Comparison of ENCODE assay signal across 20 mouse cellular contexts in genomic region chr12:102456467-102457193, GRCm38 (mm10). TPM values are rescaled to one million over a fixed set of nuclear protein-coding genes. Genes with fewer than 3 reads are reported as not detected.
DNase-seq lines count a peak whose midpoint lies in the region; ATAC-seq and TF ChIP-seq lines count a peak whose summit lies in the region.
"Had no signal": no experiment of that assay in that cellular context is flagged by ENCODE, and none has a peak within 500 bp of the region (broad histone marks: within the 10 kb centered on the region; RNA-seq: fewer than 3 reads in every experiment).

No protein-coding gene starts in this region.

- no peaks in the 10 kb centered on the region for H3K27me3 ChIP-seq in stomach, embryonic 16.5 days (ENCODE audit: control insufficient read depth, insufficient read depth, low read length)
- H3K27me3 ChIP-seq in stomach, postnatal 0 days (ENCODE audit: control insufficient read depth, insufficient read depth, low read length) = no peaks in the 10 kb centered on the region
- peaks cover 18% of the 10 kb centered on the region for H3K27me3 ChIP-seq in G1E (ENCODE audit: insufficient read depth, low read length)
- no peaks in the 10 kb centered on the region for H3K27me3 ChIP-seq in splenic B cell, adult 2 months (ENCODE audit: control insufficient read depth, insufficient read depth, low read length, poor library complexity, severe bottlenecking)
- H3K27me3 ChIP-seq: CH12.LX; forebrain, embryonic 13.5 days; hindbrain, embryonic 13.5 days; limb, embryonic 13.5 days had no signal

- no peak for ATAC-seq in stomach, embryonic 16.5 days (ENCODE audit: insufficient read depth, low FRiP score)
- ATAC-seq in stomach, postnatal 0 days (ENCODE audit: low FRiP score, low TSS enrichment) = no peak
- peak; percentile 55; the same call in 1 of the 2 replicates for ATAC-seq in G1E (ENCODE audit: extremely low read depth, insufficient number of reproducible peaks, low FRiP score, poor library complexity, severe bottlenecking)
- no peak for ATAC-seq in frontal cortex, adult (ENCODE audit: low TSS enrichment)
- ATAC-seq: forebrain, embryonic 13.5 days had no signal

- DNase-seq in stomach, postnatal 0 days (ENCODE audit: low spot score) = no peak
- no peak for DNase-seq in G1E (ENCODE audit: low spot score)
- DNase-seq in induced T-regulatory cell, adult 2 months (ENCODE audit: low read depth) = peak; percentile 75
- peak; percentile 38 for DNase-seq in splenic B cell, adult 2 months (ENCODE audit: low read depth, low spot score)
- no peak for DNase-seq in adrenal gland, postnatal 25 days
- DNase-seq: adrenal gland, postnatal 36 days; cerebellum, postnatal 25 days; gastrocnemius, postnatal 25 days; heart, postnatal 10 days; kidney, adult 2 months; kidney, postnatal 25 days; lung, adult 18-20 months had no signal

- H3K4me2 ChIP-seq in stomach, embryonic 16.5 days (ENCODE audit: low read depth, low read length) = no peak overlapping the region
- no peak overlapping the region for H3K4me2 ChIP-seq in stomach, postnatal 0 days (replicated peaks; ENCODE audit: low read depth)
- H3K4me2 ChIP-seq: forebrain, embryonic 13.5 days; hindbrain, embryonic 13.5 days; limb, embryonic 13.5 days; midbrain, embryonic 11.5 days had no signal

- no peak overlapping the region for H3K4me3 ChIP-seq in stomach, embryonic 16.5 days (replicated peaks; ENCODE audit: low read length)
- H3K4me3 ChIP-seq in stomach, postnatal 0 days (ENCODE audit: low read depth, low read length) = no peak overlapping the region
- H3K4me3 ChIP-seq in G1E (ENCODE audit: low read depth, low read length) = no peak overlapping the region
- H3K4me3 ChIP-seq: forebrain, embryonic 13.5 days; heart, embryonic 10.5 days; hindbrain, embryonic 13.5 days; limb, embryonic 13.5 days had no signal

- TF ChIP-seq EP300 in stomach, postnatal 0 days (optimal IDR thresholded peaks at IDR 0.05) = no peak

- H3K9me3 ChIP-seq in stomach, embryonic 16.5 days (replicated peaks; ENCODE audit: control insufficient read depth, low read length) = no peaks in the 10 kb centered on the region
- no peaks in the 10 kb centered on the region for H3K9me3 ChIP-seq in stomach, postnatal 0 days (ENCODE audit: control insufficient read depth, low read length)
- H3K9me3 ChIP-seq in G1E (replicated peaks) = no peaks in the 10 kb centered on the region
- H3K9me3 ChIP-seq: forebrain, embryonic 13.5 days; heart, embryonic 10.5 days; hindbrain, embryonic 13.5 days; limb, embryonic 13.5 days had no signal

- no peak for TF ChIP-seq CTCF in stomach, postnatal 0 days (IDR thresholded peaks at IDR 0.05; ENCODE audit: low read depth)
- no peak for TF ChIP-seq CTCF in G1E (IDR thresholded peaks at IDR 0.05; ENCODE audit: low read depth, low read length)

- peak overlapping the region; percentile 23; the same call in 1 of the 2 replicates for H3K27ac ChIP-seq in stomach, embryonic 16.5 days (ENCODE audit: low read length)
- H3K27ac ChIP-seq in stomach, postnatal 0 days (replicated peaks) = no peak overlapping the region
- H3K27ac ChIP-seq: forebrain, embryonic 13.5 days; heart, embryonic 10.5 days; hindbrain, embryonic 13.5 days; limb, embryonic 13.5 days had no signal

- no peaks in the 10 kb centered on the region for H3K36me3 ChIP-seq in stomach, embryonic 16.5 days (ENCODE audit: control insufficient read depth, insufficient read depth, low read length)
- no peaks in the 10 kb centered on the region for H3K36me3 ChIP-seq in stomach, postnatal 0 days (ENCODE audit: control insufficient read depth, insufficient read depth, low read length)
- no peaks in the 10 kb centered on the region for H3K36me3 ChIP-seq in G1E (replicated peaks)
- no peaks in the 10 kb centered on the region for H3K36me3 ChIP-seq in splenic B cell, adult 2 months (ENCODE audit: control insufficient read depth, insufficient read depth, low read length, poor library complexity, severe bottlenecking)
- H3K36me3 ChIP-seq: heart, embryonic 10.5 days; hindbrain, embryonic 13.5 days; limb, embryonic 13.5 days had no signal

- no peak overlapping the region for H3K9ac ChIP-seq in stomach, embryonic 16.5 days (ENCODE audit: low read length)
- no peak overlapping the region for H3K9ac ChIP-seq in stomach, postnatal 0 days (ENCODE audit: low read length)
- H3K9ac ChIP-seq: forebrain, embryonic 13.5 days; hindbrain, embryonic 13.5 days; limb, embryonic 13.5 days had no signal

- 43% methylated on average over 7 of the region's 7 CpGs for WGBS in stomach, embryonic 16.5 days
- 41% methylated on average over 7 of the region's 7 CpGs for WGBS in stomach, postnatal 0 days

- no peaks in the 10 kb centered on the region for H3K4me1 ChIP-seq in stomach, embryonic 16.5 days (ENCODE audit: control insufficient read depth, insufficient read depth, low read length)
- no peaks in the 10 kb centered on the region for H3K4me1 ChIP-seq in stomach, postnatal 0 days (replicated peaks; ENCODE audit: control insufficient read depth, insufficient read depth)
- peaks cover 24% of the 10 kb centered on the region for H3K4me1 ChIP-seq in G1E (ENCODE audit: insufficient read depth, low read depth, low read length)
- H3K4me1 ChIP-seq: forebrain, embryonic 13.5 days; hindbrain, embryonic 13.5 days had no signal

RNA-seq across cellular contexts. Expression of gene Golga5, which starts 12.3 kb away (rescaled TPM):
- polyA plus RNA-seq in stomach, embryonic 16.5 days (2015; fragmentation: Nextera tagmentation; extraction: Ambion mirVana) = 35.9 and 37.5 TPM in 2 replicates
- 29.3 and 30.3 TPM in 2 replicates for polyA plus RNA-seq in stomach, postnatal 0 days (2015; fragmentation: Nextera tagmentation; extraction: Ambion mirVana)
- total RNA-seq in G1E (2014; fragmentation: Nextera tagmentation) (60.6 and 63.6 TPM in 2 replicates), G1E (2017) (74.1 and 86.3 TPM in 2 replicates)
- polyA plus RNA-seq in G1E (2012) = 7.5 and 10.1 TPM in 2 replicates
- total RNA-seq in adrenal gland, postnatal 25 days (2021) = 44.1 and 51.4 TPM in 2 replicates

RNA-seq across cellular contexts. Expression of gene Lgmn, which starts 17.0 kb away (rescaled TPM):
- polyA plus RNA-seq in stomach, embryonic 16.5 days (2015; fragmentation: Nextera tagmentation; extraction: Ambion mirVana) = 86.5 and 90.3 TPM in 2 replicates
- polyA plus RNA-seq in stomach, postnatal 0 days (2015; fragmentation: Nextera tagmentation; extraction: Ambion mirVana) = 75.1 and 77.1 TPM in 2 replicates
- total RNA-seq in G1E (2014; fragmentation: Nextera tagmentation) (22.0 and 33.8 TPM in 2 replicates), G1E (2017) (14.0 and 17.3 TPM in 2 replicates)
- 1.7 TPM in 2 replicates for polyA plus RNA-seq in G1E (2012)
- 110 and 136 TPM in 2 replicates for total RNA-seq in adrenal gland, postnatal 25 days (2021)

Comparison
In these comparisons a context has a peak if more than half of its experiments do, and no peak if none do; other contexts are left out.
1. DNase-seq: peak in induced T-regulatory cell, adult 2 months (single experiment) and splenic B cell, adult 2 months (single experiment); none in stomach, postnatal 0 days (single experiment), G1E (single experiment) and adrenal gland, postnatal 25 days (single experiment).
2. RNA of gene Lgmn, which starts 17.0 kb away (polyA plus RNA-seq): 86.5 to 90.3 TPM in stomach, embryonic 16.5 days and 75.1 to 77.1 TPM in stomach, postnatal 0 days; 1.7 TPM in G1E; every median in the first group is over 10 times any median in the second.